Comparison of ENCODE assay signal across 33 mouse cellular contexts in genomic region chr3:40472766-40473165, GRCm38 (mm10). TPM values are rescaled to one million over a fixed set of nuclear protein-coding genes. Genes with fewer than 3 reads are reported as not detected.
A peak's percentile ranks its signal among the peaks of the same experiment; 100 is the strongest.
DNase-seq lines count a peak whose midpoint lies in the region; ATAC-seq lines count a peak whose summit lies in the region.
"Had no signal": no experiment of that assay in that cellular context is flagged by ENCODE, and none has a peak within 500 bp of the region (broad histone marks: within the 10 kb centered on the region; RNA-seq: fewer than 3 reads in every experiment).

No protein-coding gene starts in this region.

- H3K27ac ChIP-seq in limb, embryonic 13.5 days: peak overlapping the region; percentile 63; the same call in 1 of the 2 replicates
- no peak overlapping the region for H3K27ac ChIP-seq in limb, embryonic 10.5 days
- H3K27ac ChIP-seq in embryonic facial prominence, embryonic 14.5 days (replicated peaks; ENCODE audit: low read depth, low read length): peak overlapping the region; percentile 63; the same call in 1 of the 2 replicates
- H3K27ac ChIP-seq: gastrocnemius, adult 2 months; hindbrain, embryonic 13.5 days; layer of hippocampus, adult 2 months; left cerebral cortex, adult 2 months; liver, embryonic 13.5 days; midbrain, embryonic 12.5 days; neural tube, embryonic 13.5 days; stomach, postnatal 0 days had no signal

- H3K4me2 ChIP-seq in limb, embryonic 13.5 days (replicated peaks): peak overlapping the region; percentile 27; the same call in 1 of the 2 replicates
- no peak overlapping the region for H3K4me2 ChIP-seq in embryonic facial prominence, embryonic 14.5 days (ENCODE audit: low read depth, low read length)
- H3K4me2 ChIP-seq: heart, embryonic 11.5 days; hindbrain, embryonic 13.5 days; limb, embryonic 15.5 days; liver, embryonic 13.5 days; midbrain, embryonic 12.5 days; neural tube, embryonic 13.5 days had no signal

- peak; percentile 61; the same call in 1 of the 2 replicates for ATAC-seq in limb, embryonic 13.5 days (ENCODE audit: low FRiP score, low read depth)
- no peak for ATAC-seq in embryonic facial prominence, embryonic 14.5 days (ENCODE audit: low read depth)
- ATAC-seq: forebrain, embryonic 16.5 days; intestine, embryonic 16.5 days; lung, postnatal 0 days; Patski had no signal

- no peak overlapping the region for H3K9ac ChIP-seq in limb, embryonic 13.5 days
- H3K9ac ChIP-seq in embryonic facial prominence, embryonic 14.5 days (ENCODE audit: low read depth, low read length): no peak overlapping the region
- H3K9ac ChIP-seq: hindbrain, embryonic 13.5 days; limb, embryonic 15.5 days; liver, embryonic 13.5 days; midbrain, embryonic 12.5 days; neural tube, embryonic 13.5 days had no signal

- WGBS in limb, embryonic 13.5 days: 32% methylated on average over 6 of the region's 6 CpGs
- WGBS in limb, embryonic 10.5 days: 90% methylated on average over 6 of the region's 6 CpGs
- 49% methylated on average over 6 of the region's 6 CpGs for WGBS in embryonic facial prominence, embryonic 14.5 days

- no peak overlapping the region for H3K4me3 ChIP-seq in limb, embryonic 13.5 days
- no peak overlapping the region for H3K4me3 ChIP-seq in limb, embryonic 10.5 days
- no peak overlapping the region for H3K4me3 ChIP-seq in embryonic facial prominence, embryonic 14.5 days (ENCODE audit: low read depth, low read length)
- H3K4me3 ChIP-seq: gastrocnemius, adult 2 months; hindbrain, embryonic 13.5 days; layer of hippocampus, adult 2 months; left cerebral cortex, adult 2 months; limb, embryonic 15.5 days; liver, embryonic 13.5 days; megakaryocyte, embryonic 14.5 days; midbrain, embryonic 12.5 days; neural tube, embryonic 13.5 days had no signal

- no peaks in the 10 kb centered on the region for H3K36me3 ChIP-seq in limb, embryonic 13.5 days
- no peaks in the 10 kb centered on the region for H3K36me3 ChIP-seq in limb, embryonic 10.5 days
- no peaks in the 10 kb centered on the region for H3K36me3 ChIP-seq in embryonic facial prominence, embryonic 14.5 days (ENCODE audit: control insufficient read depth, insufficient read depth, low read length)
- H3K36me3 ChIP-seq: hindbrain, embryonic 13.5 days; limb, embryonic 15.5 days; liver, embryonic 13.5 days; midbrain, embryonic 12.5 days; neural tube, embryonic 13.5 days had no signal

- no peak for DNase-seq in limb, embryonic 10.5 days (ENCODE audit: low spot score)
- peak; percentile 90 for DNase-seq in embryonic facial prominence, embryonic 14.5 days (ENCODE audit: low spot score)
- peak; percentile 20 for DNase-seq in gonadal fat pad, adult 2 months (ENCODE audit: low read depth)
- no peak for DNase-seq in kidney, postnatal 4 days
- no peak for DNase-seq in heart, adult 9 months (ENCODE audit: low spot score in 2 of 2)
- DNase-seq in kidney, postnatal 25 days: no peak
- DNase-seq: adrenal gland, postnatal 25 days; cerebellum, adult 18-20 months; cerebellum, postnatal 14 days; gastrocnemius, adult 2 months; heart, postnatal 36 days; kidney, adult 9 months; kidney, postnatal 10 days; liver, embryonic 13.5 days; lung, adult 18-20 months; lung, postnatal 4 days; right cerebral cortex, postnatal 4 days; thymus, adult 18-20 months; thymus, postnatal 25 days had no signal

- H3K4me1 ChIP-seq in limb, embryonic 13.5 days: peaks cover 22% of the 10 kb centered on the region
- H3K4me1 ChIP-seq in limb, embryonic 10.5 days: peaks cover 10% of the 10 kb centered on the region
- H3K4me1 ChIP-seq in embryonic facial prominence, embryonic 14.5 days (ENCODE audit: control insufficient read depth, insufficient read depth, low read length): peaks cover 10% of the 10 kb centered on the region; the same call in 1 of the 2 replicates
- H3K4me1 ChIP-seq: hindbrain, embryonic 13.5 days; limb, embryonic 15.5 days; liver, embryonic 13.5 days; midbrain, embryonic 12.5 days; neural tube, embryonic 13.5 days had no signal

- peaks cover 6% of the 10 kb centered on the region; the same call in 1 of the 2 replicates for H3K9me3 ChIP-seq in limb, embryonic 13.5 days
- no peaks in the 10 kb centered on the region; the same call in 1 of the 2 replicates for H3K9me3 ChIP-seq in limb, embryonic 10.5 days (replicated peaks)
- 0 out of 2 replicates have a peak, but pooled peaks cover 5% of the 10 kb centered on the region for H3K9me3 ChIP-seq in embryonic facial prominence, embryonic 14.5 days (ENCODE audit: control insufficient read depth, low read length)
- H3K9me3 ChIP-seq: hindbrain, embryonic 13.5 days; limb, embryonic 15.5 days; liver, embryonic 13.5 days; midbrain, embryonic 12.5 days; neural tube, embryonic 13.5 days had no signal

- H3K27me3 ChIP-seq in limb, embryonic 13.5 days: no peaks in the 10 kb centered on the region
- H3K27me3 ChIP-seq in limb, embryonic 10.5 days (ENCODE audit: low read depth, poor library complexity, severe bottlenecking): no peaks in the 10 kb centered on the region
- H3K27me3 ChIP-seq in embryonic facial prominence, embryonic 14.5 days (replicated peaks; ENCODE audit: control insufficient read depth, insufficient read depth, low read length): no peaks in the 10 kb centered on the region
- H3K27me3 ChIP-seq: hindbrain, embryonic 13.5 days; limb, embryonic 15.5 days; liver, embryonic 13.5 days; megakaryocyte, embryonic 14.5 days; midbrain, embryonic 12.5 days; neural tube, embryonic 13.5 days; Patski had no signal

RNA-seq across cellular contexts. Expression of gene Intu, which starts 58.3 kb away (rescaled TPM):
- 3.0 and 3.3 TPM in 2 replicates for polyA plus RNA-seq in limb, embryonic 13.5 days (2015; fragmentation: Nextera tagmentation; extraction: Ambion mirVana)
- 4.0 and 4.9 TPM in 2 replicates for polyA plus RNA-seq in limb, embryonic 10.5 days (2016; fragmentation: Nextera tagmentation; extraction: Ambion mirVana)
- polyA plus RNA-seq in embryonic facial prominence, embryonic 14.5 days (2014; fragmentation: Nextera tagmentation; extraction: Ambion mirVana): 3.8 and 4.0 TPM in 2 replicates
- polyA plus RNA-seq in gonadal fat pad, adult 2 months (2012; rRNA removed): 2.3 and 4.5 TPM in 2 replicates

Comparison
In these comparisons a context has a peak if more than half of its experiments do, and no peak if none do; other contexts are left out.
1. DNase-seq: peak in embryonic facial prominence, embryonic 14.5 days (single experiment) and gonadal fat pad, adult 2 months (single experiment); none in limb, embryonic 10.5 days (single experiment), kidney, postnatal 4 days (0 of 2), heart, adult 9 months (0 of 2) and kidney, postnatal 25 days (0 of 2).